Mouse (Mus musculus) heart, embryonic 14.5 days (tissue): ENCODE measurements at regions not wholly inside any gene's neighbourhood (a gene's known extent, or its start where the extent isn't known, plus 50 kb on each side); places are given as distances from the start of the nearest gene placed in this dataset.

ENCODE experiments used
- ATAC-seq: fragments of 200-750 bp; cut with Nextera tagmentation; 2 replicates; pipeline ENCODE4 v1.8.0; 2017; ENCODE audit warnings: low read depth, moderate TSS enrichment; ENCODE audit not compliant: insufficient number of reproducible peaks, insufficient read depth, low FRiP score
- H3K27ac ChIP-seq, 2 experiments: fragments of 200-500 bp in 1 of 2; fragments of 300-500 bp in 1 of 2; sonication (generic) in 1 of 2; replicated peaks in 1 of 2; 2 replicates each; pipeline ENCODE4 v1.5.1; 2012 to 2014; ENCODE audit warnings: low read depth in 2 of 2, low read length in 2 of 2, control low read depth in 1 of 2, mild to moderate bottlenecking in 1 of 2, mixed read lengths in 1 of 2; ENCODE audit not compliant: control insufficient read depth in 1 of 2, insufficient read depth in 1 of 2
- H3K27me3 ChIP-seq: fragments of 300-500 bp; sonication (generic); 2 replicates; pipeline ENCODE4 v1.6.1; 2014; ENCODE audit warnings: mild to moderate bottlenecking, low read length, control low read depth; ENCODE audit not compliant: control insufficient read depth, insufficient read depth
- H3K36me3 ChIP-seq: fragments of 300-500 bp; sonication (generic); 2 replicates; pipeline ENCODE4 v1.6.1; 2014; ENCODE audit warnings: mild to moderate bottlenecking, control low read depth, low read length, mixed read lengths; ENCODE audit not compliant: control insufficient read depth, insufficient read depth
- H3K4me1 ChIP-seq, 2 experiments: fragments of 200-500 bp in 1 of 2; fragments of 300-500 bp in 1 of 2; sonication (generic) in 1 of 2; 2 replicates each; pipeline ENCODE4 v1.6.1; 2012 to 2014; ENCODE audit warnings: low read length in 2 of 2, control low read depth in 1 of 2, mixed read lengths in 1 of 2; ENCODE audit not compliant: control insufficient read depth in 2 of 2, insufficient read depth in 2 of 2
- H3K4me2 ChIP-seq: fragments of 300-500 bp; sonication (generic); 2 replicates; pipeline ENCODE4 v1.6.1; 2014; ENCODE audit warnings: mild to moderate bottlenecking, low read length
- H3K4me3 ChIP-seq, 2 experiments: fragments of 200-500 bp in 1 of 2; fragments of 300-500 bp in 1 of 2; sonication (generic) in 1 of 2; 2 replicates each; pipeline ENCODE4 v1.5.1; 2012 to 2014; ENCODE audit warnings: low read length in 2 of 2, mild to moderate bottlenecking in 2 of 2, control low read depth in 1 of 2, low read depth in 1 of 2, moderate library complexity in 1 of 2; ENCODE audit not compliant: control insufficient read depth in 1 of 2, insufficient read depth in 1 of 2
- H3K9ac ChIP-seq: fragments of 300-500 bp; sonication (generic); 2 replicates; pipeline ENCODE4 v1.6.1; 2014; ENCODE audit warnings: mild to moderate bottlenecking, low read length
- H3K9me3 ChIP-seq: fragments of 300-500 bp; sonication (generic); 2 replicates; pipeline ENCODE4 v1.6.1; 2016; ENCODE audit warnings: low read length, control low read depth; ENCODE audit not compliant: control insufficient read depth
- WGBS: fragments of 180-500 bp; shearing (Covaris S2); extraction: QIAGEN DNeasy Blood & Tissue Kit; methylation state at CpG from one replicate; pipeline ENCODE4 v1.1.7; 2014; 5-methylcytosine and 5-hydroxymethylcytosine counted together

- H3K4me2 ChIP-seq: peak overlapping the region; percentile 53
- no peaks in the 10 kb centered on the region for H3K27me3 ChIP-seq
- H3K4me3 ChIP-seq: peak overlapping the region; percentile 33 to 36
- peaks cover 6% of the 10 kb centered on the region; the same call in 1 of the 2 replicates for H3K9me3 ChIP-seq
- ATAC-seq: peak; percentile 96
- WGBS: 13% methylated on average over 23 of the region's 23 CpGs
- no peaks in the 10 kb centered on the region for H3K4me1 ChIP-seq
- no peaks in the 10 kb centered on the region for H3K36me3 ChIP-seq
- H3K9ac ChIP-seq: no peak overlapping the region; the same call in 1 of the 2 replicates
- H3K27ac ChIP-seq: no peak overlapping the region
These were observed 96.1 kb upstream of the Rab39b start for GRCm38 (mm10) chrX:75673920-75674665.

GRCm38 (mm10) chrX:75673586-75673919 is 95.5 kb upstream of the Rab39b start:
- no peak for ATAC-seq
- Histone ChIP-seq H3K9ac (peak overlapping the region; percentile 67), H3K9me3 (peaks cover 6% of the 10 kb centered on the region; the same call in 1 of the 2 replicates), H3K27ac (no peak overlapping the region), H3K27me3 (no peaks in the 10 kb centered on the region), H3K36me3 (no peaks in the 10 kb centered on the region), H3K4me2 (peak overlapping the region; percentile 53), H3K4me3 (peak overlapping the region; percentile 11 to 36), H3K4me1 (no peaks in the 10 kb centered on the region)
- 49% methylated on average over 11 of the region's 13 CpGs for WGBS

- no peak overlapping the region; the same call in 1 of the 2 replicates for H3K9ac ChIP-seq
- no peak overlapping the region for H3K27ac ChIP-seq
- WGBS: 74% methylated on average over 11 of the region's 13 CpGs
These were observed 94.9 kb upstream of the Rab39b start for GRCm38 (mm10) chrX:75672976-75673375.

GRCm38 (mm10) chrX:75667636-75668035 is 89.6 kb upstream of the Rab39b start:
- Histone ChIP-seq H3K9ac (no peak overlapping the region), H3K4me3 (no peak overlapping the region), H3K9me3 (peaks cover 6% of the 10 kb centered on the region; the same call in 1 of the 2 replicates), H3K27me3 (no peaks in the 10 kb centered on the region), H3K27ac (no peak overlapping the region), H3K36me3 (no peaks in the 10 kb centered on the region), H3K4me2 (no peak overlapping the region), H3K4me1 (no peaks in the 10 kb centered on the region)
- WGBS: 86% methylated on average over 4 of the region's 4 CpGs
- no peak for ATAC-seq

More at GRCm38 (mm10) chrX:75672976-75673375, 94.9 kb upstream of the Rab39b start:
- peak overlapping the region; percentile 11 to 36; a peak in 3 of 4 replicates for H3K4me3 ChIP-seq
- peak overlapping the region; percentile 53 for H3K4me2 ChIP-seq
- no peaks in the 10 kb centered on the region for H3K27me3 ChIP-seq
- no peaks in the 10 kb centered on the region for H3K36me3 ChIP-seq
- H3K9me3 ChIP-seq: peaks cover 6% of the 10 kb centered on the region; the same call in 1 of the 2 replicates
- no peaks in the 10 kb centered on the region for H3K4me1 ChIP-seq
- ATAC-seq: no peak

- no peak overlapping the region for H3K4me2 ChIP-seq
- 81% methylated on average over 7 of the region's 7 CpGs for WGBS
- H3K36me3 ChIP-seq: no peaks in the 10 kb centered on the region
- no peaks in the 10 kb centered on the region for H3K9me3 ChIP-seq
- no peak overlapping the region for H3K4me3 ChIP-seq
- no peaks in the 10 kb centered on the region for H3K4me1 ChIP-seq
- no peak overlapping the region for H3K27ac ChIP-seq
- no peak for ATAC-seq
- no peaks in the 10 kb centered on the region for H3K27me3 ChIP-seq
- H3K9ac ChIP-seq: no peak overlapping the region
These were observed 65.4 kb upstream of the Rab39b start for GRCm38 (mm10) chrX:75643402-75643801.
